Mouse (Mus musculus) gastrocnemius, adult 2 months (tissue): ENCODE data around the gene Cenpt. TPM values are rescaled to one million over a fixed set of nuclear protein-coding genes. Genes with fewer than 3 reads are reported as not detected.
A peak's percentile ranks its signal among the peaks of the same experiment; 100 is the strongest.

ENCODE experiments used
- DNase-seq: peaks from one replicate; pipeline ENCODE4 v3.0.0; 2022
- H3K27ac ChIP-seq: fragments of 200-600 bp; 2 replicates; pipeline ENCODE4 v1.8.1; 2022; ENCODE audit warnings: mild to moderate bottlenecking
- H3K4me3 ChIP-seq: fragments of 200-600 bp; 2 replicates; pipeline ENCODE4 v1.8.1; 2022; ENCODE audit warnings: mild to moderate bottlenecking, moderate library complexity
- CTCF ChIP-seq: fragments of 200-600 bp; IDR thresholded peaks from 2 replicates; pipeline ENCODE4 v1.8.1; 2022; ENCODE audit warnings: antibody characterized with exemption, mild to moderate bottlenecking, moderate library complexity
- intact Hi-C: fragments of 180-260 bp; cut with DNase I; formaldehyde crosslinking; loops from one replicate; pipeline ENCODE4 v1.15.1; 2025
- total RNA-seq, 2 experiments: library from RNA; stranded (reverse); gene quantifications; 2 replicates each; pipeline ENCODE4 v1.2.3; 2021

The Cenpt gene
- total RNA-seq, 2 experiments from 2014 or later = 1.0 to 1.8 TPM

GRCm38 (mm10) chr8:105813241-105813640 lies 39.8 kb downstream of the Cenpt start:
- DNase-seq = no peak
- no peak for TF ChIP-seq CTCF
- peak overlapping the region; percentile 73 for H3K27ac ChIP-seq
- intact Hi-C loops = no loop called here
- no peak overlapping the region for H3K4me3 ChIP-seq

- peak; percentile 53 for DNase-seq
- peak overlapping the region; percentile 73 for H3K27ac ChIP-seq
- no peak overlapping the region for H3K4me3 ChIP-seq
- no peak for TF ChIP-seq CTCF
- intact Hi-C loops = no loop called here
These were observed 40.6 kb downstream of the Cenpt start for GRCm38 (mm10) chr8:105812511-105812910.

GRCm38 (mm10) chr8:105811543-105811942 lies 41.5 kb downstream of the Cenpt start:
- no peak for DNase-seq
- Histone ChIP-seq H3K4me3 (no peak overlapping the region), H3K27ac (peak overlapping the region; percentile 73)
- intact Hi-C loops = no loop called here
- no peak for TF ChIP-seq CTCF

GRCm38 (mm10) chr8:105811061-105811460 lies 42.0 kb downstream of the Cenpt start:
- no peak for TF ChIP-seq CTCF
- intact Hi-C loops = no loop called here
- H3K4me3 ChIP-seq = peak overlapping the region; percentile 18; the same call in 1 of the 2 replicates
- H3K27ac ChIP-seq = peak overlapping the region; percentile 73
- no peak for DNase-seq

- no peak for DNase-seq
- Histone ChIP-seq H3K27ac (peak overlapping the region; percentile 73), H3K4me3 (no peak overlapping the region)
- intact Hi-C loops = no loop called here
- TF ChIP-seq CTCF = no peak
These were observed 42.8 kb downstream of the Cenpt start for GRCm38 (mm10) chr8:105810245-105810786.

- Histone ChIP-seq H3K27ac (peak overlapping the region; percentile 81), H3K4me3 (no peak overlapping the region)
- TF ChIP-seq CTCF = no peak
- peak; percentile 83 for DNase-seq
- intact Hi-C loops = no loop called here
These were observed 44.6 kb downstream of the Cenpt start for GRCm38 (mm10) chr8:105808480-105808879.

GRCm38 (mm10) chr8:105807766-105808165 lies 45.3 kb downstream of the Cenpt start:
- no peak overlapping the region; the same call in 1 of the 2 replicates for H3K4me3 ChIP-seq
- peak; percentile 34 for DNase-seq
- no peak for TF ChIP-seq CTCF
- H3K27ac ChIP-seq = peak overlapping the region; percentile 81
- intact Hi-C loops = no loop called here

- DNase-seq = no peak
- Histone ChIP-seq H3K4me3 (no peak overlapping the region), H3K27ac (no peak overlapping the region; the same call in 1 of the 2 replicates)
- intact Hi-C loops = no loop called here
- no peak for TF ChIP-seq CTCF
These were observed 47.1 kb downstream of the Cenpt start for GRCm38 (mm10) chr8:105805964-105806363.

- Histone ChIP-seq H3K4me3 (no peak overlapping the region), H3K27ac (0 out of 2 replicates have a peak overlapping the region, but pooled peaks have one; percentile 12)
- no peak for TF ChIP-seq CTCF
- intact Hi-C loops = no loop called here
- no peak for DNase-seq
These were observed 47.7 kb downstream of the Cenpt start for GRCm38 (mm10) chr8:105805346-105805745.

- 0 out of 2 replicates have a peak overlapping the region, but pooled peaks have one; percentile 12 for H3K27ac ChIP-seq
- no peak for DNase-seq
- no peak for TF ChIP-seq CTCF
- intact Hi-C loops = no loop called here
- H3K4me3 ChIP-seq = no peak overlapping the region
These were observed 48.3 kb downstream of the Cenpt start for GRCm38 (mm10) chr8:105804797-105805196.

- H3K27ac ChIP-seq = peak overlapping the region; percentile 86
These were observed 51.7 kb downstream of the Cenpt start for GRCm38 (mm10) chr8:105801153-105801904.

GRCm38 (mm10) chr8:105799091-105799812 lies 53.8 kb downstream of the Cenpt start:
- Histone ChIP-seq H3K27ac (peak overlapping the region; percentile 86), H3K4me3 (peak overlapping the region; percentile 9; the same call in 1 of the 2 replicates)
- peak; percentile 91 for DNase-seq
- no peak for TF ChIP-seq CTCF
- intact Hi-C loops = no loop called here

More at GRCm38 (mm10) chr8:105801153-105801904, 51.7 kb downstream of the Cenpt start:
- no peak for DNase-seq
- intact Hi-C loops = no loop called here
- TF ChIP-seq CTCF = no peak
- H3K4me3 ChIP-seq = no peak overlapping the region

- peak; percentile 50 for DNase-seq
- intact Hi-C loops = no loop called here
- no peak for TF ChIP-seq CTCF
- Histone ChIP-seq H3K27ac (peak overlapping the region; percentile 86), H3K4me3 (peak overlapping the region; percentile 7; the same call in 1 of the 2 replicates)
These were observed 54.7 kb downstream of the Cenpt start for GRCm38 (mm10) chr8:105798408-105798807.
